Mouse (Mus musculus) spleen, adult 18-20 months (tissue): Measurements from ENCODE around the gene Tecr.

Experiments
- DNase-seq, 2 experiments: peaks; one replicate each; pipeline ENCODE4 v3.0.0; 2022; ENCODE audit warnings: mixed read lengths in 2 of 2

Gene Tecr

DNA sequence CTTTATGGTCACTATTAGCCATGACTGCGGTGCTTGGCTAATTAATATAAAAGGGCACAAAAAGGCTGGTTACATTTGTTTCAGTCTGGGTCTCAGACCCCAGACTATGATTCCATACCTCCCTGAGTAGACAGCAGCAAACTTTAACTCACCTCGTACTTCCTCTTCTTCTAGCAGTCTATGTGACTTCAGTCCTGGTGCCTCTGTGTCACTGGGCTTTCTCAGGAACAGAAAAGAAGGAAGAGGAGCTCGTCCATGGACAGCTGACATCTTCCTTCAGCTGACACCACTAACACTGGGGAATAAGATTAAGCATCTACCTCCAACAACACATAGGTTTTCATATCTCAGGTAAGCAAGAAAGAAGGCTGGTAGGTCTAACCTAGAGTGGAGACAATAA, 72.0 kb downstream of the Tecr start, which contains the start of gene Olfr370:
Gene Olfr370 (plus strand): TSS at position 45 of the 400 bp plus-strand sequence.
- DNase-seq, result no peak

DNA sequence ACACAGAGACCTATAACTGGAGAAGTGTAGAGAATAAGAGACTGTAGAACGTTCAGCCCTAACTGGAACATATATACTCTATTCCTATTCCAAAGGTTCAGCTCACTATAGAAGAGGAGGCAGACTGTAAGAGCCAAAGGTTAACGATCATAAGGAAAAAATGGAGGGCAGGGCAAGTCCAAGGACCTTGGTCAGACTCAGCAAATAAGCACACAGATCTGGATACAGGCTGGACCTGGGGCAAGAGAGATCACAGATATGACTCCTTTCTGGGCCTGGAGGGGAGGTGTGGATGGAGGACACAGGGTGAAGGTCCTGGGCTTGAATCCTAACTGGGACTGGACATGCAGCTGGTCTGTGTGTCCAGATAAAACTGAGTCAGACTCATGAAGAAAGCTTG, 73.0 kb downstream of the Tecr start:
- no peak for DNase-seq
